Mouse (Mus musculus) kidney, adult 2 months (tissue): ENCODE results near the gene Foxred2.

Source experiments
- CTCF ChIP-seq: fragments of 200-500 bp; conservative IDR thresholded peaks from 2 replicates; pipeline ENCODE4 v1.5.1; 2011; ENCODE audit warnings: low read depth, mild to moderate bottlenecking, control low read depth, low read length, moderate library complexity, mixed read lengths; ENCODE audit not compliant: insufficient read depth, insufficient read length
- POLR2A ChIP-seq: fragments of 200-500 bp; IDR thresholded peaks from one replicate; pipeline ENCODE4 v1.6.1; 2011; ENCODE audit warnings: low read depth, low read length, control low read depth

- TF ChIP-seq POLR2A: no peak
- TF ChIP-seq CTCF: no peak
Measured at GRCm38 (mm10) chr15:77907646-77908518, 48.6 kb downstream of the Foxred2 start.
